Mouse (Mus musculus) spleen, adult 2 months (tissue): ENCODE measurements around the gene Col8a1.

ENCODE experiments used
- CTCF ChIP-seq: fragments of 200-500 bp; IDR thresholded peaks from 2 replicates; pipeline ENCODE4 v1.5.1; 2011; ENCODE audit warnings: mild to moderate bottlenecking, inconsistent platforms; ENCODE audit not compliant: insufficient read depth, insufficient read length, insufficient replicate concordance; ENCODE audit errors: extremely low read depth
- POLR2A ChIP-seq: fragments of 200-500 bp; IDR thresholded peaks from 2 replicates; pipeline ENCODE4 v1.6.1; 2011; ENCODE audit warnings: low read depth, low read length, inconsistent platforms

DNA sequence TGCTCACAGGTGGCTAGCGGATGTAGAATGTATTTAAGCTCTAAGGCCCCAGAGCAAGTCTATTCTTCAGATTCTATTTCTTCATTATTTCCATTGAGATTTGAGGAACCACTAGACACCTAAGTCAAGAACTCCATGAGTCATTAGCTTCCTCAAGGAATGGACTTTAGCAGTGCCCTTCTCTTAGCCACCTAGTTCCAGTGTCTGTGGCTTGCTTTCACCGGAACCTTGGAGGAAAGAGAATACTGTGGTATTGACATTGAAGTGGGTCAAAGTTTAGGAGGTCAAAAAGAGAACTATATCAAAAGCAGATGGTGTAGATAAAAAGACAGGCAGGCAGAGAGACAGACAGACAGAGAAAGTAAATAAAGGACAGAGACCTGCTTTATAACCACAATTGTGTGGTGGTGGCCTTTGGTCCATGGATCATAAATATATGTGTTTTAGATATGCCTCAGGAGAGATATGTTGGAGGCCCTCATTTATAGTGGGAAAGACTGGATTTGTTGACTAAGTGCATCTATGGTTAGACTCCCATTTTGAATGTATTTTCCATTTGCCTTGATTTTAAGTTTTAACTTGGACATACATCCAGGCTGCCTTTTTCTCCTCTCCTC, 60.5 kb downstream of the Col8a1 start:
- TF ChIP-seq CTCF (no peak), POLR2A (no peak)
